Mouse (Mus musculus): ENCODE measurements around the gene Uba52.

DNA sequence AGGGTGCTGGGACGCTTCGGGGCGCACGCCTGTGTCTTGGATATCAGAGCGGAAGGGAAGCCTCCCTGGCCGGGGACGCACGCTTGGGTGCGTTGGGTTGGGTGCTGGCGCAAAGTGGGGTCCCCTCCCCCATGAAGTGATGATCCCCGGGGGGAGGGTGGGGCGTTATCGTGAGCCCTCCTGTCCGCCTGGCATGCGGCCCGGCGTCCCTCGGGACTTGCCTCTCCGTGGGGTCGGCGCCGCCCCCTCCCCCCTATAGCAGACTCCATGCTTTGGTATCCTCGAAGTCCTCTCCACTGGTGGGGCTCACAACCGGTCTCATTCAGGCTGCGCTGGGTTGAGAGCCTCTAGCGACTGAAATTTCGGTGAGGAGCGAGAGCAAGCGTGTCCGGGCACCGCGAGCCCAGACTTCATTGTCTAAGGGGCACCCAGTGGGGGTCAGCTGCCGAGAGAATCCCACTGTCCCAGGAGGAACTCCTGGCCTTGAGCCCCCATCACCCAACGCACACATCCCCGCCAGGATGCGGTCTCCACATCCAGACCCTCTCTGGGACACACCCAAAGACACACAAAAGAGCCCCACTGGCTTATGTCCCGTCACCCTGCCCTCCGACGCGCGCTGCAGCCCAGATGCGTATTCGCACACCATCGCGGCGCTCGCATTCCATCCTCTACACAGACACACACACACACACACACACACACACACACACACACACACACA lies 16.7 kb downstream of the Uba52 start:
- no peak for TF ChIP-seq CTCF (IDR thresholded peaks at IDR 0.05; ENCODE audit: control insufficient read depth, insufficient read depth, insufficient replicate concordance, low read depth, low read length)
- no peak for TF ChIP-seq POLR2A (IDR thresholded peaks at IDR 0.05; ENCODE audit: control insufficient read depth, low read depth, low read length)

Data from testis, adult 2 months (tissue).